Mouse (Mus musculus) cerebellum, adult 8-10 months (tissue): Measurements from ENCODE around the gene Acadvl.
A peak's percentile ranks its signal among the peaks of the same experiment; 100 is the strongest.
"Not testable (repeated sequence)": the region's sequence is repeated elsewhere in the genome, so short reads cannot be mapped to it uniquely, and the experiment has no call there.

Experiments used
- DNase-seq: peaks from one replicate; pipeline ENCODE4 v3.0.0; 2022

The Acadvl gene

DNA sequence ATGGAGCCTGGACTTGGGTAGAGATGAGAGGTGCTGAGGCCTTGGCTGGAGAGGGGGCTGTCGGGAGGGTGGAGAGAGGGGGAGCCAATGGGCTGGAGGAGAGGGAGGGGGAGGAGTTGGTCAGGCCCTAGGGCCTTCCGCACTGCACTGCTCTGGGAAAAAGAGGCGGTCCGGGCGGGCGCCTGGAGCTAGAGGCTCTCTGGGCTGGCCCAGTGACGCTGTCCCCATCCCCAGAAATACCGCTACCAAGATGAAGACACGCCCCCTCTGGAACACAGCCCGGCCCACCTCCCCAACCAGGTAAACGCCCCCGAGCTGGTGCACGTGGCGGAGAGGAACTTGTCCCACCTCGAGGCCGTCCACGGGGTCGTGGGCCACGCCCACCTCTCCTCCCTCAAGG, 11.5 kb upstream of the Acadvl start:
- DNase-seq, result no peak

DNA sequence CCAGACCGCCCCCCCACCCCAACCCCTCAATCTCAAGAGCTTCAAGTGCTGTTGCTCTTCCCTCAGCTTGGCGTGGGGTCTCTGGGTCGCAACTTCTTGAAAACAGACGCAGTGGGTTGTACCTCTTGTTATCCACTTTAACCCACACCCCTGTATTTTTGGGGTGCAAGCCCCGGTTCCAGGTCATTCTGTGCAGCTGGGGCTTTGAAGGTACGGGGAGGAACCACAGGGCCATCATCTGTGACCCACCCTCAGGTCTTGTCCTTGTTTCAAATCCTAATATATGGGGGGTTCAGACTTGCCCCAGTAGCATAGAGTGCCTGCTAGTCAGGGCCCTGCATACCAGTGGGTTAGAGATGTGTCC, 8.9 kb upstream of the Acadvl start:
- DNase-seq, result no peak

DNA sequence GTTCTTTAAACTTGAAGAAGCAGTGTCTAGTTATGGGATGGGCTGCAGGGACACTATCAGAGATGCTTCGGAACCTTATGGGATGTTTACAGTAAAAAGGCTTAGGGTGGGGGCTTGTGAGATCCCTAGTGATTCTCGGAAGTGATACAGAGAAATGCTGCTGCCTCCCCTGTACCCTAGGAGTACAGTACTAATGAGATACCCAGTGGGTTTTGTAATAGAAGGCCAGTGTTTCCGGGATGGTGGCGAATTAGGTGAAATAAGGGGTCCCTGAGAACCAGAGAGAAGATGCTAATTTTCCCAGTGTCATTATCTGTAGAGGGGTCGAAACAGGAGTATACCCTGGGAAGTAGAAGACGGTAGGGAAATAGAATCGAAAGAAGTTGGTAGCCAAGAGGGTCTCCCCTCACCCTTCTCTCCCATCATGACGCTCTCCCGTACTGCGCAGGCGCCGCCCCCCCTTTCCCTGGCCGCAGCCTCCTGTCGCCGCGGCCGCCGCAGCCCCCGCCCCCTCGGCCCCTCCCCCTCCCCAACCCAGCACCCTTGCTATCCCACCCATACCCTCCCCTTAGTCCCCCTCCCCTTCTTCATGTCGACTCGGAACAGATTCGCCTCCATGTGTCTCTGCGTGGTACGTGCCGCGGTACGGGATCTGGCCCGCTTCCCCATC, 8.4 kb upstream of the Acadvl start:
- no peak for DNase-seq

DNA sequence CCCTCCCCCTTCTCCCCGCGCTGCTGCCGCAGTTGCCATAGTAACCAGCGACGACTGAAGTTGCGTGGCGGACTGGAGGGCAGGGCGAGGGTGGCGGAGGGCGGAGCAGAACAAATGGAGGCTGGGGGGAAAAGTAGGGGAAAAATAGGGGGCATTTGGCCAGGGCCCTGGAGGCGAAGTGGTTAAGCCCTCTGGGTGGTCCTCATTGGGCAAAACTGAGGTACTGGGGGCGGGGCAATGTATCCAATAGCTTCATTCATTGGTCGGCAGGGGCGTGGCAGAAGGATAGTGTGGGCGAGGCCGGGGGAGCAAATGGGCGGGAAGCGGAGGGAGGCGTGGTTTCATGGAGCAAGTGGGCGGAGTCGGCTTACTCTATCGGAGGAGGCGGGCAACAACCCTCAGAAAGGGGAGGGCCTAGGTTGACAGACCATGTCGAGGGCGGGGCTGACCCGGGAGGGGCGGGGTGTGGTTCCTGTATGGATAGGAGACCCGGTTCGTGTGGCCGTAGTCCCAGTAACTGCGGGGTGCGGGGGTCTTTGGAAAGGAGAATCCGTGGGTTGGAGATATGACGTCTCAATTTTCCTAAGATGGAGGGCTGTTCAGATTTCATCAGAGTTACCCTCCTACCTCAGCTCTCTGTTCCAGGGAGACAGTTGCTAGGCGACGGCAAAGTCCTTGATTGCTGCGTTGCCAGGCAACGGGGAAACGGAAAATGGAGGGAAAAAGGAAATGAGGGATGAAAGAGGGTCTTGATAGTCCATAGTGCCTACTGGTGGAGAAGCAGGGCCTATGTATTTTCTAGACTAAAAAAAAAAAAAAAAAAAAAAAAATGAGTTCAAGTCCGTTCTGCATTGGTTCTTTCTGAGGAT, 6.3 kb upstream of the Acadvl start:
- peak; percentile 98 for DNase-seq

DNA sequence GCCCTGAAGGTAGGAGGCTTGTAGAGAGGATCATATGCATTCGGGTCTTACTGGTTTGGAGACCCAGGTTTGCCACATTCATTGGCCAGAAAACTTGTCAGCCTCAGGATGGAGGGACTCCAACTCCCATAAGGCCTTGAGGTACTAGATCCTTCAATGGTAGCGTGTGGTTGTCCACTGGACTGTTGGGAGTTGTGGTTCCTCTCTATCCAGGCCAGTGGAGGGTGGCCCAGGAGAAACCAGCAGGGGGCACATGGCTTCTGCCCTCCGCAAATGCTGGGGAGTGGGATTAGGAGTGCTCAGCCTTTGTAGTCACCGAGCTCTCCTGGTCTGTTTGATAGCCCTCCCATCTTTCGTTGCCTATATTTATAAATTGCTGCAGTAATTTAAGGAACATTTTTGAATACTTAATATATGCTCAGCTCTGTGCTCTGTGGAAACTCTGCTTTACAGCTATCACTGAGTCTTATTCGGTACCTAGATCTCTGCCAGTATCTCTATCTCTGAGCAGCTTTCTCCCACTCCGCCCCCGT, 5.6 kb upstream of the Acadvl start:
- DNase-seq, result peak; percentile 81

DNA sequence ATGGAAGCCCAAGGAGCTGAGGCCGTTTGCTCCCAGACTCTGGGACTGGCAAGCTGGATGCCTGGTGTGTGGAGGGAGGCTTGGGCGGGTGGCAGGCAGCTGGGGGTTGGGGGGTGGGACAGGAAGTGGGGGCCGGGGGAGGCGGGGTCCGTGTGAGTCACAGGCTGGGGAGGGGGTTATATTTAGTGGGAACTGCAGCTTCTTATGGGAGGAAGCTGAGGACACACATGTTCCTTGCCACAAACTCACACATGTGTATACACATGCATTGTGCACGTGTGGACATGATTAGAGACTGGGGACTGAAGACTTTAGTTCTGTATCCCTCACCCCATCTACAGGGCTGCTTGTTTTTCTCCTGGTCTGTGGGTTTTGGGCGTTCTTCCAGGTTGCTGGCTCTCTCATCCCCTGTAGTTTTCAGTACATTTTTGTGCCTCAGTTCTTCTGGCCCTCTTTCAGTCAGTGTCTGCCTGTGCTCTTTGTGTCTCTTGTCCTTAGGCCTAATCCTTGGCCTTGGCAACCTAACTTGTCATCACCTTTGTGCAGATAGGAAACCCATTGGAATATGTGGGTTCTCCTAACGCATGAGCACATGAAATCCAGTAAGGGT, 4.9 kb upstream of the Acadvl start:
- DNase-seq, result no peak

DNA sequence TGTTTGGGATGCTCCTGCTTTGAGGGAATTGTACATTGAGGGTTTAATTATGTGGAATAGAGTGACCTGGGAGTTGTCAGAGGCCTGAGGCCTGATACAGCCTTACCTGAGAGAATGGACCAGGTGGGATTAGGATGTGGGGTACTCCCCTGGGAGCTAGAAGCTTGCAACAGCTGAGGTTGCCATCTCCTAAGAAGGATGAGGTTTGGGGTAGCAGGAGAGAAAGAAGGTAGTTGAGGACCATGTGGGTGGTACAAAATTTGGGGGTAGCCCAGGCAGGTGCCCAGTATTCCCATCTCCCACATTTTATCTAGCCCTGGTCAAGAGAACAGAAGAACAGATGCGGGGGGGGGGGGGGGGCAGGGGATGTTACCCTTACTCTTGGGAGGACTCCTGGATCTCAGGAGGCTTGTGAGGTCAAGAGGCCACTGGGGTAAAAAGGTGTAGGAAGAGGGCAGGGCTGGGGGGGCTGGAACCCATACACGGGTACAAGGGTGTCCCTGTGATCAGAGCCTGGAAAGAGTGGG, 4.3 kb upstream of the Acadvl start:
- DNase-seq, result no peak

DNA sequence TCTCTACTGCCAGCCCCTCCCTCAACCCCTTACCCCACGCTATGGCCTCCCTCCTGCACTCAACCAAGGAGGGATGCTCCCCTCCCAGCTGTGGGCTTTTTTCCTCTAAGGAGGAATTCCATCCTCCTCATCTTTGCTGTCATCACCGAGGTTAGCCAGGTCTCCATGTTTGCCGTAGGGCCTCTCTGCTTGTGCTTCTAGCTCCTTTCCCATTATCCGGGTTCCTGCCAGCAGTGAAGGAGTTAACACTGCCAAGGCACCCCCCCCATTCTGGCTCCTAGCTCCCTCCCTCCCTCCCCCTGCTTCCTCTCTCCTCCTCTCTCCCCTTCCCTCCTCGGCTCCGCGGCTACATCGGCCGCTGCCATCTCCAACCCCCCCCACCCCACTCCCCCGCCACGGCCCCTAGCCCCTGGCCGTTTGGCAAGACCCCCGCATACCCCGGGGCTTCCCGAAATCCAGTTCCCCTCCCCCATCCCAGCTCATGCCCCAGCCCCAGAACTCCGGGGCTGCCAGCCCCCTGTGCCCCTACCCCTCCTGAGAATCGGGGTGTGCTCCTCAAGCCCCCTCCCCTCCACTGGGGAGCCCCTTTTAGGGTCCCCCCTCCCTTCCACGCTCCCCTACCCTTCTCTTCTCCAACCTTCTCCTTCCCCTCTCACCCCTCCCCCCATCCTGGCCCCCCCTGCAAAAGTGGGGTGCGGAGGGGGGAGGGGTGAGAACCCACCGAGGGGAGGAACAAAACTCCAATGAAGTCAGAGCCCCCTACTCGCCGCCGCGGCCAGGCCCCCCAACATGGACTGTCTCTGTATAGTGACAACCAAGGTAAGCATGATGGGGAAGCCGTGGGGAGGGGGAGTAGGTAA, 3.1 kb upstream of the Acadvl start:
- peak; percentile 73 for DNase-seq

DNA sequence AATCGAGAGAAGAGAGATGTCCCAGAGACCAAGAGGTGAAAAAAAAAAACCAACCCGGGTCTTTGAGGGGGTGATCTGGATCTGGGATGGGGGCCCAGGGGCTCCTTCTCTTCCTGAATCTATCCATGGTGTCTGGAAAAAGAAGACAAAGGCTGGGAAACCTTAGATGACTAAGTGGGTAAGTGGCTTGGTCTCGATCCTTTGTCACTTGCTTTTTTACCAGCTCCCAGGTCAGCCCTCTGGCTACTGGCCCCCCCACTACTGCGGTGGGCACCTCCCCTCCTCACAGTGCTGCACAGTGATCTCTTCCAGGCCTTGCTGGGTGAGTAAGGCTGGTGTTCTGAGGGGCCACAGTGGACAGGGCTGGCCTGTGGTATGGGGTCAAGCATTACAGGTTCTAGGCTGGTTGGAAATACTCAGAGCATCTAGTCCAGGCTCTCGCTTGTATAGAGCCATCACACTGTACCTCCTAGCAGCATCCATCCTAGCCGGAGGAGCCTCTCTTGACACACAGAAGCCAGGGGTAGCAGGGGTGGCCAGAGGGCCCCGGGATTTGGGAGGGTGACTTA, 2.1 kb upstream of the Acadvl start:
- no peak for DNase-seq

DNA sequence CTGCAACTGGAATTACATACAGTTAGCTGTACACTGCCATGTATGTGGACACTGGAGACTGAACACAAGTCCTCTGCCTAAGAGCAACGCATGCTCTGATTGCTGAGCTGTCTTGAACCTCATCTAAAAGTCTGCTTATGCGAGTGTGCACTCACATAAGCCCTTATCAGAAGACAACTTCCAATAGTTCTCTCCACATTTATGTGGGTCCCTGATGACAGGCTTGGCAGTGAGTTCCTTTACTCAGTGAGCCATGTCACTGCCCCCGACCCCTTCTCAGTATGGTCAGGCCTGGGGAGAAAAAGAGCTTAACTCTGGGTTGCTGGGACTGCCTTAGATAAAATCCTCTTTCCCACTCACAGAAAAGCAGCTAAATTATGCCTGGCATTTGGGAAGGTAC, 1.5 kb upstream of the Acadvl start, which contains the start of gene Dlg4:
Gene Dlg4, plus strand, starts transcription at position 274 of the 400 bp plus-strand sequence.
- DNase-seq, result no peak

DNA sequence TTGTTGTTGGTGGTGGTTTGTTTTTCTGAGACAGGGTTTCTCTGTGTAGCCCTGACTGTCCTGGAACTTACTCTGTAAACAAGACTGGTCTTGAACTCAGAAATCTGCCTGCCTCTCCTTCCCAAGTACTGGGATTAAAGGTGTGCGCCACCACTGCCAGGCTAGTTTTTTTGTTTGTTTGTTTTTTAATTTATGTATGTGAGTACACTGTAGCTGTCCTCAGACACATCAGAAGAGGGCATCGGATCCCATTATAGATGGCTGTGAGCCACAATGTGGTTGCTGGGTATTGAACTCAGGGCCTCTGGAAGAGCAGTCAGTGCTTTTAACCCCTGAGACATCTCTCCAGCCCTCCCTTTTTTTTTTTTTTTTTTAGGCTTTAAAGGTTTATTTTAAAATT, 966 bp upstream of the Acadvl start:
- DNase-seq, result not testable (repeated sequence)

DNA sequence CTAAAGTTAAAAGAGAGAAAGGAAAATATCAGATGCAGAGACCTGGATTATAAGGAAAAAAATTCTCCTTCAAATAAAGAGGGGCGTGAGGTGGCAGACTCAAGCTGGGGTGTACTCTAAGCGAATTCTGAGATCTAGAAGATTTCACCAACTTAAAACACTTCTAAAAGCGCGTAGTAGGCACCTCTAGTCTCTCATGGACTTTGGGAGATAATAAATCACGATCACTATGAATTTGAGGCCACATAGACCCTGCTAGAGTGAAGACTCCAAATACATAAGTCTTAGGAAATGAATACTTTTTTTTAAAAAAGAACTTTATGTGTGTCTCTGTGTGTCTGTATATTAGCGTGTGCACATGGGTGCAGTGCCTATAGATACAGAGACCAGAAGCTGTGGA, 466 bp upstream of the Acadvl start:
- DNase-seq, result no peak

DNA sequence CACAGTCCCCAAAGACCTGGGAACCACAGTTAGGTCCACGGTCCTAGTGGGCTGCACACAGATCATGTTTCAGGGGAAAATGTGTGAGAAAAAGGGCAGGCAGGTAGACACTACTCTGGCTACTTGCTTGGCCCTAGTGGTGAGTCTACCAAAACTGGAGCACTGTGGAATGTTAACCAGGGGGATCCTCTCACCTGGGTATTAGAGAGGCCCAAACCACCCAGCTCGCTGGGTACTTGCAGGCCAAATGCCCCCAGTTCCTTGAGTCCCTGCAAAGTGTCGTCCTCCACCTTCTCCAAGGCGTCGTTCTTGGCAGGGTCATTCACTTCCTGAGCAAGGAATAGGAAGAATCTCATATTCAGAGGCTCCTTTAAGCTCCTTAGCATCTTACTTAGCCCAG, 1.2 kb downstream of the Acadvl start:
- DNase-seq, result no peak

DNA sequence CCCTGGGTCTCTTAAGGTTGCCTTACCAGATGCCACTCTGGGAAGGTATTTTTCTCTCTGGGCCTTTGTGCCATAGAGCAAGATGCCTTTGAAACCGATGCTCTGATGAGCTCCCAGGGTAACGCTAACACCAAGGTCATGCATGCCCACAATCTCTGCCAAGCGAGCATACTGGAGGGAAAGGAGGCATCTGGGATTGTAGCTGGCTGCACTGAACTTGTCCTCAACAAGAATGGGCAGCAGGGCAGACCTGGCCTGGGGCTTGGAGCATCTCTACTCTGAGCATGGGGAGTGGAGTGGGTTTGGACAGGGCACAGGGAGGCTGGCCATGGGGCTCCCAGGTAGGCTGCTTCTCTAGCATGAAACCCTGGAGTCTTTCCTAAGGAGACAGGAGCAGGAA, 1.8 kb downstream of the Acadvl start:
- no peak for DNase-seq

DNA sequence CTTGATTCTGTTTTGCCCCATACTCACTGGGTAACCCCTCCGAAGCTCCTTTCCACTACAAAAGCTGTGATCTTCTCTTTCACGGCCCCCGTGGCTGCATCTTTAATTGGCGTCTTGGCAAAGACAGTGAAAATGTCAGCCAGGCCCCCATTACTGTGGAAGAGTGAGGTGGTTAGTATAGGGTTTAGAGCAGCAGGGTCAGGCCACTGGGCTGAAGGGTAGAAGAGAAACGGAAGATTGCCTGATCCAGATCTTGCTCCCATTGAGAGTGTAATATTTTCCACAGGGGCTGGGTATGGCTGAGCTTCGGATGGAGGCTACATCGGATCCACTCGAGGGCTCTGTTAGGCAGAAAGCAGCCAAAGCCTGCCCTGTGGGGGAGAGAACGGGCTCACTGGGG, 2.3 kb downstream of the Acadvl start:
- DNase-seq, result no peak

DNA sequence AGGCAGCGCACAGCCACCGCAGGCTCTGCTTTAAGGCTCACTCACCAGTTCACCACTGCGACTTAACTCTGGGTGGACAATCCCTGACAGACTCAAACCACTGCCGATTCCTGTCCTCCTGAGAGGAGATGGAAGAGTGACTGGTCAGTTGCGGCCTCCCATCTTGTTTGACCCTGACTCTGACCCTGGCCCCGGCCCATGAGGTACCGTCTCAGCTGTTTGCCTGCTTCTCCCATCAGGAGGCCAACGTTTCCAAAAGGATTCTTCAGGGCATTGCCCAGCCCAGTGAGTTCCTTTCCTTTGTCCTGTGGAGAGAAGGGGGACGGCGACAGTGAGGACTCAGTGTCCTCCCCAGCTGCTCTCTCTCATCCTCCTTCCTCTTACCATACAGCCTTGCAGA, 4.2 kb downstream of the Acadvl start:
- DNase-seq, result no peak

DNA sequence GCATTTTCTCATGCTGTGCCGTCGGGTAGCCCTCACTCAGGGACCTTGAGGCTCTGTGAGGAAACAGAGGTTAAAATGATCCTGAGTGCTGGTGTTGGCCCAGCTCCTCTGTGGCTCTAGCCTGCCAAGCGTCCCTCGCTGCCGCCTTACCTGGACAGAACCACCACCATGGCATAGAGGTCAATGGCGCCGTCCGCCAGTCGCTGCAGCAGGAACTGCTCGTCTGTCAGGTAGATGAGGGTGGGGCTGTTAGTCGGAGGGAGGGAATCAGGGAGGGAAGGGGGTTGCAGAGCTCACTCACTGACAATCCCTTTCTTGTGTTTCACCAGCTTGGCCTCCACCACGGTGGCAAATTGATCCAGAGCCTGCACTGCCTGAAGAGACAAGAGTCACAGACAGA, 4.7 kb downstream of the Acadvl start:
- no peak for DNase-seq

DNA sequence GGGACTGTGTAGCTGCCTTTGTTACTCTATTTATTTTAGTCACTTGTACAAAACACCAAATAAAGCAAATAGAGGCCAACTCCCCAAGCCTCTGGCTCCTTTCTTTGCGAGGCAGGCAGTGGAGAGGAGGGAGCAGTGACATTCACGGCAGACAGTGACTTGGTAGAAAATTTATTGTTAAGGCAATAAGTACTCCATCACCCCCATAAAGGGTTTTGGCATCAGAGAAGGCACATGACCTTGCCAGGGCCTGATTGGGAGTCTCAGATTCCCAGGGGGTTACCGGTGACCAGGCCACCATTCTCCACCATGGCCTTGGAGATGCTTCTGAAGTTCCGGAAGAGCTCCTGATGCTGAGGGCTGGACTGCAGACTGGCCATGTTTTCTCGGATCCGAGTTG, 5.2 kb downstream of the Acadvl start:
- DNase-seq, result no peak

DNA sequence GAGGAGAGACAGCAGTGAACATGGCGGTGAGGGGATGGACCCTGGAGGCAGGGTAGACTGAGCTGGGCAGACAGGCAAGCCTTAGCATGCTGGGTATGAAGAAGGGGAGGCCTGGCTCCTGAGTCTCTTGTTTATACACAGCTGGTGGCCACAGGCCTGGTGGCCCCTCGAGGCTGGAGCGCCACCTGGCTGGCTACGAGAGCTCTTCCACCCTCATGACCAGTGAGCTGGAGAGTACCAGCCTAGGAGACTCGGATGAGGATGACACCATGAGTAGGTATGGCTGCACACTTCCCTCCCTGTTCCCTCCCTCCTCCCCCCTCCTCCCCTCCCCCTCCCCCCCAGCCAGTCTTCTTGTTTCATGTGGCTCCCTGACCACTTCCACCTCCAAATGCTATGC, 9.7 kb downstream of the Acadvl start:
- no peak for DNase-seq

DNA sequence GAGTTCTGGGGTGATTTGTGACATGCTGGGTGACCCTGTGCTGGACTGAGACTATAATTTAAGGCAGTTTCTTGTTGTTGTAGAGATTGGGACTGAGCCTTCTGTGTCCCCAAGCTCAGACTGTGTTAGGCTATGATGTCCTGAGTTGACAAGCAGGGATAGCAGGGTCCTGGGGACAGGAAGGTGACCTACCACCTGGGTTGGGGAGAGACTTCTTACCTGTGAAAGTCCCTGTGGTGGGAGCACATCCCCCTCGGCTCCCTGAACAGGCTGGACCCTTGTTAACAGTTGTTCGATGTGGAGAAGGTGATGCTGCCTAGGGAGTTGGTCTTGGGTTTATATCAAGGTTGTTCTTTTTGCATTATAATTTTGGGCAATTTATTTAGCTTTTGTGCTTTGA, 12.7 kb downstream of the Acadvl start:
- no peak for DNase-seq

DNA sequence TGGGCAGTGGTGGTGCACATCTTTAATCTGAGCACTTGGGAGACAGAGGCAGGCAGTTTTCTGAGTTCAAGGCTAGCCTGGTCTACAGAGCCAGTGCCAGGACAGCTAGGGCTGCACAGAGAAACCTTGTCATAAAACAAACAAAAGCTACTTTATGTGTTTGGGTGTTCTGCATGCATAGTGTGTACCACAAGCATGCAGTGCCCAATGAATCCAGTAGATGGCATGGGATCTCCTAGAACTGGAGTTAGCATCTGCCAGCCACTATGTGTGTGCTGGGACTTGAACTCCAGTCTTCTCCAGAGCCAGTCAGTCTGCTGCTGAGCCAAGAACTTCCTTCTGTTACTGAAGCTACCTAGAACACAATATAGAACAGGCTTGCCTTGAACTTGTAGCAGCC, 13.3 kb downstream of the Acadvl start:
- DNase-seq, result no peak

DNA sequence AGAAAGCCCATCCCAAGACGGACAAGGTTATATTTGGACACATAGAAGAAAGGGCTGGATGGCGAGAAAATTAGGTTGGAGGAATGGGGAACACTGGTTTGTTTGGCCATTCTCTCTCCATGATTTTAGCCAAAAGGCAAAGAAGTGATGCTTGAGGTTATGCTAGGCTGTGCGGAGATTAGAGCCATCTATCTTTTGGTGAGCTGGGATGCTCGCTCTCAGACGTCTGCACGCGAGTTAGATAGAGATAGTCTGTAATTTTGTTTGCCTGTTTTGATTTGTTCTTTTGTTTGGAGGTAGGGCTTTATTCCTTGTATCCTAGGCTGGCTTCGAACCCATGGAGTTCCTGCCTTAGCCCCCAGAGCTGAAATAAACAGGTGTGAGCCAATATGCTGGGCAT, 14.1 kb downstream of the Acadvl start:
- DNase-seq, result no peak
